Mouse (Mus musculus) Patski (cell line): ENCODE measurements at regions not wholly inside any gene's neighbourhood (a gene's known extent, or its start where the extent isn't known, plus 50 kb on each side); places are given as distances from the start of the nearest gene placed in this dataset.
A peak's percentile ranks its signal among the peaks of the same experiment; 100 is the strongest.

ENCODE experiments used
- ATAC-seq: fragments of 100-300 bp; one replicate; pipeline ENCODE4 v1.8.0; 2021
- CTCF ChIA-PET: fragments of 350-600 bp; sonication (Branson Sonifier 250); formaldehyde crosslinking; loops from one replicate; lab custom pipeline; 2022; ENCODE audit warnings: inconsistent platforms; lab: Charles Lee
- POLR2A ChIA-PET: fragments of 350-600 bp; sonication (Branson Sonifier 250); formaldehyde crosslinking; loops from one replicate; lab custom pipeline; 2022; ENCODE audit warnings: antibody characterized with exemption, inconsistent platforms; lab: Charles Lee
- DNase-seq: peaks from one replicate; pipeline ENCODE4 v3.0.0-alpha.2; 2011; ENCODE audit warnings: low read depth, low spot score
- H3K27me3 ChIP-seq: fragments of 371-371 bp; one replicate; pipeline ENCODE4 v1.5.1; 2021
- CTCF ChIP-seq: fragments of 100-300 bp; IDR thresholded peaks from one replicate; pipeline ENCODE4 v1.5.1; 2021
- in situ Hi-C: fragments of 300-500 bp; cut with MboI; formaldehyde crosslinking; loops from 3 replicates; pipeline ENCODE4 v1.11.1; 2018; ENCODE audit warnings: low pct_unique_long_range_greater_than_20kb, mixed read lengths

GRCm38 (mm10) chr9:88005945-88006700, 275.1 kb upstream of the Tbx18 start:
- no peak for TF ChIP-seq CTCF
- in situ Hi-C loops, result no loop called here
- no peaks in the 10 kb centered on the region for H3K27me3 ChIP-seq
- DNase-seq (no peak), ATAC-seq (no peak)
- POLR2A ChIA-PET, result no interaction called here
- CTCF ChIA-PET, result no interaction called here

- in situ Hi-C loops, result no loop called here
- ATAC-seq, result no peak
- no peaks in the 10 kb centered on the region for H3K27me3 ChIP-seq
- DNase-seq, result no peak
- ChIA-PET POLR2A (no interaction called here), CTCF (no interaction called here)
- TF ChIP-seq CTCF, result no peak
Observed at GRCm38 (mm10) chr9:88023752-88024151, 292.7 kb upstream of the Tbx18 start.

- ChIA-PET POLR2A (no interaction called here), CTCF (no interaction called here)
Observed at GRCm38 (mm10) chr9:88025936-88026335, 294.9 kb upstream of the Tbx18 start.

GRCm38 (mm10) chr9:88030509-88031148, 296.4 kb upstream of the Nt5e start:
- ChIA-PET CTCF (interaction anchor here (1.7 kb wide), 1 partner anchor 16 kb away, joined by 4 read pairs; no protein-coding TSS in a partner anchor), POLR2A (no interaction called here)
- ATAC-seq (no peak), DNase-seq (no peak)
- no peak for TF ChIP-seq CTCF
- no peaks in the 10 kb centered on the region for H3K27me3 ChIP-seq
- in situ Hi-C loops, result no loop called here

More at GRCm38 (mm10) chr9:88025936-88026335, 294.9 kb upstream of the Tbx18 start:
- H3K27me3 ChIP-seq, result no peaks in the 10 kb centered on the region
- ATAC-seq (no peak), DNase-seq (no peak)
- TF ChIP-seq CTCF, result no peak
- in situ Hi-C loops, result no loop called here

GRCm38 (mm10) chr9:88037560-88037959, 289.4 kb upstream of the Nt5e start:
- ChIA-PET POLR2A (no interaction called here), CTCF (interaction anchor here (0.7 to 1.2 kb wide), 2 partner anchors 8 to 20 kb away, joined by 3 to 4 read pairs; no protein-coding TSS in a partner anchor)
- in situ Hi-C loops, result no loop called here
- TF ChIP-seq CTCF, result no peak
- DNase-seq (peak; percentile 87), ATAC-seq (peak; percentile 97)
- H3K27me3 ChIP-seq, result no peaks in the 10 kb centered on the region

GRCm38 (mm10) chr9:88049270-88049669, 277.7 kb upstream of the Nt5e start:
- ATAC-seq (no peak), DNase-seq (no peak)
- ChIA-PET CTCF (no interaction called here), POLR2A (no interaction called here)
- H3K27me3 ChIP-seq, result no peaks in the 10 kb centered on the region
- TF ChIP-seq CTCF, result no peak
- in situ Hi-C loops, result no loop called here

GRCm38 (mm10) chr9:88049792-88050191, 277.2 kb upstream of the Nt5e start:
- in situ Hi-C loops, result no loop called here
- no peak for ATAC-seq
- no peak for TF ChIP-seq CTCF
- ChIA-PET POLR2A (no interaction called here), CTCF (no interaction called here)
- DNase-seq, result no peak
- no peaks in the 10 kb centered on the region for H3K27me3 ChIP-seq

GRCm38 (mm10) chr9:88058551-88058950, 268.4 kb upstream of the Nt5e start:
- CTCF ChIA-PET, result interaction anchor here (1.2 to 1.7 kb wide), 3 partner anchors 12 to 23 kb away, joined by 3 to 4 read pairs (median 3); no protein-coding TSS in a partner anchor
- no peak for DNase-seq
- POLR2A ChIA-PET, result no interaction called here
- TF ChIP-seq CTCF, result no peak
- H3K27me3 ChIP-seq, result no peaks in the 10 kb centered on the region
- peak; percentile 73 for ATAC-seq
- in situ Hi-C loops, result no loop called here

- CTCF ChIA-PET, result interaction anchor here (1.2 kb wide), 1 partner anchor 12 kb away, joined by 3 read pairs; no protein-coding TSS in a partner anchor
- in situ Hi-C loops, result no loop called here
- ATAC-seq (peak; percentile 26), DNase-seq (no peak)
- no peaks in the 10 kb centered on the region for H3K27me3 ChIP-seq
- POLR2A ChIA-PET, result no interaction called here
- no peak for TF ChIP-seq CTCF
Observed at GRCm38 (mm10) chr9:88059005-88059404, 268.0 kb upstream of the Nt5e start.

- POLR2A ChIA-PET, result no interaction called here
- no peaks in the 10 kb centered on the region for H3K27me3 ChIP-seq
- CTCF ChIA-PET, result interaction anchor here (1.6 kb wide), 1 partner anchor 9 kb away, joined by 6 read pairs; no protein-coding TSS in a partner anchor
- DNase-seq (no peak), ATAC-seq (no peak)
- TF ChIP-seq CTCF, result no peak
- in situ Hi-C loops, result no loop called here
Observed at GRCm38 (mm10) chr9:88063973-88064676, 262.9 kb upstream of the Nt5e start.
